In genomic region chr1:46852600-46853272, GRCm38 (mm10) we compare ENCODE assay signal across 8 mouse cellular contexts. TPM values are rescaled to one million over a fixed set of nuclear protein-coding genes. Genes with fewer than 3 reads are reported as not detected.
A peak's percentile ranks its signal among the peaks of the same experiment; 100 is the strongest.
DNase-seq lines count a peak whose midpoint lies in the region; ATAC-seq and TF ChIP-seq lines count a peak whose summit lies in the region.

No protein-coding gene starts in this region.

- peak overlapping the region; percentile 97 for H3K4me3 ChIP-seq in gastrocnemius, adult 2 months
- H3K4me3 ChIP-seq in hindbrain, postnatal 0 days (ENCODE audit: low read length) = peak overlapping the region; percentile 94
- peak overlapping the region; percentile 47 for H3K4me3 ChIP-seq in macrophage (ENCODE audit: inconsistent target)

- no peaks in the 10 kb centered on the region for H3K36me3 ChIP-seq in hindbrain, postnatal 0 days (ENCODE audit: insufficient read depth, low read length)
- no peaks in the 10 kb centered on the region for H3K36me3 ChIP-seq in macrophage (ENCODE audit: inconsistent target)

- WGBS in hindbrain, postnatal 0 days = 2% methylated on average over 67 of the region's 75 CpGs
- WGBS in macrophage (ENCODE audit: missing documents) = 2% methylated on average over 73 of the region's 75 CpGs

- DNase-seq in MN1 (ENCODE audit: low spot score) = peak; percentile 94
- DNase-seq in cerebellum, postnatal 14 days = peak; percentile 73 to 82
- peak; percentile 74 for DNase-seq in gastrocnemius, adult 2 months
- peak; percentile 85 for DNase-seq in hindbrain, postnatal 0 days (ENCODE audit: low spot score)
- DNase-seq in left cerebral cortex, adult 8-10 months (ENCODE audit: low spot score in 2 of 2) = peak; percentile 42 to 74
- DNase-seq in retina, postnatal 7 days (ENCODE audit: low read depth, low spot score) = peak; percentile 48
- peak; percentile 63 for DNase-seq in urinary bladder, postnatal 14 days (ENCODE audit: low spot score)

- H3K27me3 ChIP-seq in hindbrain, postnatal 0 days (ENCODE audit: insufficient read depth, low read length) = no peaks in the 10 kb centered on the region

- no peaks in the 10 kb centered on the region for H3K9me3 ChIP-seq in hindbrain, postnatal 0 days (ENCODE audit: low read length)

- peak overlapping the region; percentile 99 for H3K27ac ChIP-seq in gastrocnemius, adult 2 months
- H3K27ac ChIP-seq in hindbrain, postnatal 0 days = peak overlapping the region; percentile 100
- H3K27ac ChIP-seq in macrophage = peak overlapping the region; percentile 66

- no peak for TF ChIP-seq CTCF in gastrocnemius, adult 2 months (IDR thresholded peaks at IDR 0.05)
- TF ChIP-seq CTCF in hindbrain, postnatal 0 days (IDR thresholded peaks at IDR 0.05; ENCODE audit: low read depth) = no peak

- peak; percentile 21 for ATAC-seq in hindbrain, postnatal 0 days

- intact Hi-C loops in gastrocnemius, adult 2 months (cut with DNase I) = loop anchor here (5.0 kb wide), 2 partner anchors 65 to 120 kb away; no protein-coding TSS in a partner anchor

- H3K4me2 ChIP-seq in hindbrain, postnatal 0 days (ENCODE audit: low read depth, low read length) = peak overlapping the region; percentile 74

- no peaks in the 10 kb centered on the region for H3K4me1 ChIP-seq in hindbrain, postnatal 0 days (ENCODE audit: insufficient read depth, low read length)

- H3K9ac ChIP-seq in hindbrain, postnatal 0 days (replicated peaks; ENCODE audit: low read length) = peak overlapping the region; percentile 96

- H3K79me2 ChIP-seq in macrophage (ENCODE audit: inconsistent target) = peaks cover 24% of the 10 kb centered on the region

RNA-seq across cellular contexts. Expression of gene Slc39a10, which starts 39.9 kb away (rescaled TPM):
- total RNA-seq in gastrocnemius, adult 2 months (2021) = 1 to 10 TPM; 5.2 to 7.4 TPM
- total RNA-seq in hindbrain, postnatal 0 days (2014; rRNA removed) = 60.3 and 67.7 TPM in 2 replicates
- 43.8 and 47.0 TPM in 2 replicates for polyA plus RNA-seq in hindbrain, postnatal 0 days (2015; fragmentation: Nextera tagmentation; extraction: Ambion mirVana)
- total RNA-seq in left cerebral cortex, adult 8-10 months (2022) = 100 to 1,000 TPM; 162 to 182 (median 168) TPM
- total RNA-seq in macrophage (2018; cell fraction: chromatin; rRNA removed) = 10 to 100 TPM in 10 of 26 experiments, 1 to 10 TPM in 16; 2.8 to 20.4 (median 8.8) TPM
- total RNA-seq in macrophage (2018; cell fraction: cytosol; rRNA removed) = 10 to 100 TPM; 11.8 to 29.9 (median 17.4) TPM
- 10 to 100 TPM in 23 of 26 experiments, 1 to 10 TPM in 3; 7.8 to 32.9 (median 16.2) TPM for total RNA-seq in macrophage (2018; cell fraction: nucleus; rRNA removed)
- polyA plus RNA-seq in macrophage (2018) = 20.8 to 30.0 TPM (median 20.8 TPM) in 3 replicates

Comparison
In these comparisons a context has a peak if more than half of its experiments do, and no peak if none do; other contexts are left out.
1. Peak in every context shown above with its lines: DNase-seq, ATAC-seq, H3K4me3 ChIP-seq and H3K27ac ChIP-seq.
2. H3K4me3 ChIP-seq: peak in every context shown above with its lines; median percentile 97 in gastrocnemius, adult 2 months; 94 in hindbrain, postnatal 0 days; 47 in macrophage.